Mouse (Mus musculus) heart, adult 2 months (tissue): ENCODE results near the gene Lrit2.

ENCODE experiments used
- CTCF ChIP-seq: fragments of 200-600 bp; IDR thresholded peaks from 2 replicates; pipeline ENCODE4 v1.8.1; 2022; ENCODE audit warnings: antibody characterized with exemption, mild to moderate bottlenecking, moderate library complexity
- EP300 ChIP-seq: fragments of 200-500 bp; IDR thresholded peaks from 2 replicates; pipeline ENCODE4 v1.6.1; 2011; ENCODE audit warnings: low read depth, low read length, control low read depth; ENCODE audit not compliant: insufficient read depth
- POLR2A ChIP-seq: fragments of 200-500 bp; IDR thresholded peaks from 2 replicates; pipeline ENCODE4 v1.6.1; 2011; ENCODE audit warnings: mild to moderate bottlenecking, low read depth, low read length, control low read depth; ENCODE audit not compliant: insufficient read depth

GRCm38 (mm10) chr14:37104747-37105146 lies 37.0 kb downstream of the Lrit2 start:
- TF ChIP-seq POLR2A (no peak), CTCF (no peak), EP300 (no peak)
